Mouse (Mus musculus) myocyte (in vitro differentiated cells): Measurements from ENCODE around the gene Aff4. TPM values are rescaled to one million over a fixed set of nuclear protein-coding genes. Genes with fewer than 3 reads are reported as not detected.

Experiments used
- H3K27me3 ChIP-seq: one replicate; pipeline ENCODE4 v1.6.1; 2011; ENCODE audit not compliant: control insufficient read depth, insufficient read depth, insufficient read length
- H3K36me3 ChIP-seq: one replicate; pipeline ENCODE4 v1.6.1; 2011; ENCODE audit not compliant: control insufficient read depth, insufficient read depth
- H3K4me2 ChIP-seq: one replicate; pipeline ENCODE4 v1.6.1; 2011; ENCODE audit warnings: low read depth, control low read depth
- H3K4me3 ChIP-seq: one replicate; pipeline ENCODE4 v1.5.1; 2011; ENCODE audit warnings: mild to moderate bottlenecking, control low read depth, moderate library complexity
- H3K79me2 ChIP-seq: one replicate; pipeline ENCODE4 v1.6.1; 2011; ENCODE audit not compliant: control insufficient read depth, insufficient read depth
- H3ac ChIP-seq: one replicate; pipeline ENCODE4 v1.6.1; 2011; ENCODE audit not compliant: control insufficient read depth, insufficient read length
- CEBPB ChIP-seq: IDR thresholded peaks from 2 replicates; pipeline ENCODE4 v1.6.1; 2011; ENCODE audit warnings: mild to moderate bottlenecking, moderate library complexity; ENCODE audit not compliant: poor library complexity, insufficient read depth, severe bottlenecking
- E2F4 ChIP-seq: IDR thresholded peaks from one replicate; pipeline ENCODE4 v1.6.1; 2011; ENCODE audit warnings: mild to moderate bottlenecking, control low read depth, moderate library complexity; ENCODE audit not compliant: insufficient read depth
- MAX ChIP-seq: IDR thresholded peaks from one replicate; pipeline ENCODE4 v1.6.1; 2011; ENCODE audit warnings: low read depth, mild to moderate bottlenecking, control low read depth
- MYOD1 ChIP-seq, 3 experiments: IDR thresholded peaks; one replicate each; pipeline ENCODE4 v1.6.1; 2011; ENCODE audit warnings: control low read depth in 2 of 3, low read depth in 2 of 3, mild to moderate bottlenecking in 2 of 3, moderate library complexity in 1 of 3; ENCODE audit not compliant: insufficient read length in 2 of 3, control insufficient read depth in 1 of 3
- MYOG ChIP-seq, 3 experiments: IDR thresholded peaks; one replicate each; pipeline ENCODE4 v1.6.1; 2011; ENCODE audit warnings: control low read depth in 2 of 3, low read depth in 2 of 3, mild to moderate bottlenecking in 2 of 3; ENCODE audit not compliant: insufficient read length in 2 of 3, control insufficient read depth in 1 of 3, insufficient read depth in 1 of 3
- POLR2A ChIP-seq: IDR thresholded peaks from one replicate; pipeline ENCODE4 v1.6.1; 2011; ENCODE audit warnings: low read depth, mild to moderate bottlenecking, control low read depth, moderate library complexity; ENCODE audit not compliant: insufficient read length
- POLR2AphosphoS2 ChIP-seq: IDR thresholded peaks from one replicate; pipeline ENCODE4 v1.6.1; 2011; ENCODE audit warnings: low read depth, control low read depth; ENCODE audit not compliant: insufficient read length
- REST ChIP-seq: IDR thresholded peaks from one replicate; pipeline ENCODE4 v1.6.1; 2011; ENCODE audit warnings: mild to moderate bottlenecking, control low read depth, moderate library complexity; ENCODE audit not compliant: insufficient read depth, insufficient read length
- SRF ChIP-seq: IDR thresholded peaks from one replicate; pipeline ENCODE4 v1.6.1; 2011; ENCODE audit warnings: low read depth; ENCODE audit not compliant: control insufficient read depth, insufficient read length
- TCF12 ChIP-seq: IDR thresholded peaks from one replicate; pipeline ENCODE4 v1.6.1; 2011; ENCODE audit warnings: mild to moderate bottlenecking, control low read depth; ENCODE audit not compliant: poor library complexity, insufficient read depth, severe bottlenecking
- TCF3 ChIP-seq: IDR thresholded peaks from one replicate; pipeline ENCODE4 v1.6.1; 2011; ENCODE audit warnings: low read depth, control low read depth; ENCODE audit not compliant: insufficient read length
- USF1 ChIP-seq: IDR thresholded peaks from one replicate; pipeline ENCODE4 v1.6.1; 2011; ENCODE audit warnings: low read depth, mild to moderate bottlenecking, control low read depth, moderate library complexity
- polyA plus RNA-seq: library from polyadenylated mRNA; unstranded; fragments of >200 nt; fragmentation: generic; extraction: Trizol; gene quantifications from one replicate; pipeline ENCODE4 v1.2.1, GENCODE M21; 2012; ENCODE audit warnings: missing spikeins

Gene Aff4
- polyA plus RNA-seq, result 15.6 TPM

DNA sequence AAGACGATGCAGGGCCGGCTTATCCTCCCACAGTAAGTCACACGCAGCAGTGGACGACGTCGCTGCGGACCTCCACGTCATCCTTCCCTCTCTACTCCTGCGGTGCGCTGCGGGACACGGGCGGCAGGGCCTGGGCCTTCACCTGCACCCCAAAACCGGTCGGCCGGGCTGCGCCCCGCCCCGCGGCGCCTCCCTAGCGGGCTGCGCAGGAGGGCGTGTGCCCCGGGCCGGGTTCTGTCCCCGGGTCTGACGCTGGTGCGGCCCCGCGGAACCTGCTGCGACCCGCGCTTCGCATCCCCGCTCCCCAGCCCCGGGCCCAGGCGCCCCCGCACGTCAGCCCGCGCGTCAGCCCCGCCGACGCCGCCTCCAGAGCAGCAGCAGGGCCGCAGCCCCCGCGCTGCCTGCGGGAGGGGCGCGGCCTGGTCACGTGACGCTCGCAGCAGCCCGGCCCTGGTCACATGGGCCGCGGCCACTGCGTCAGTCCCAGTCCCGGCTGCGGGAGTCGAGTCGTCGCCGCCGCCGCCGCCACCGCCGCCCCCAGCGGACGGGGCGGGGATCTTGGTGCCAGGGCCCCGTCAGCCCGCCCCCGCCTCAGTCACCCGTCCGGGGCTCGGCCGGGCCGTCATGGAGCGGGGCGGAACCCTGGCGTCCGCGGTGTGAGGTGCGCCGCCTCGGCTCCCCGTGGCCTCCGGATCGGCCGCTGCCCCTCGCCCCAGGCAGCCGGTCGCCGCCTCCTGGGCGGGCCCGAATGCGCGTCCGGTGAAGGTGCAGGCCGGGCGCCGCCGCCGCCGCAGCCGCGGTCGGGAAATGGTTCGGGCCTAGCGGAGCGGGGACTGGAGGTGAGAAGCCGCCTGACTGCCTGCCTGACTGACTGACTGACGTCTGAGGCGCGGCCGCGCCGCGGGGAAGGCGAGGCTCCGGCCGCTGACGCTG, at the start of gene Aff4:
Gene Aff4 (plus strand): TSS at position 543 of the 933 bp plus-strand sequence.
- H3K36me3 ChIP-seq, result peaks cover 5% of the 10 kb centered on the region
- no peaks in the 10 kb centered on the region for H3K27me3 ChIP-seq
- peaks cover 44% of the 10 kb centered on the region for H3K79me2 ChIP-seq
- H3ac ChIP-seq, result peak within 1 kb of the TSS; percentile 79
- H3K4me3 ChIP-seq, result peak within 1 kb of the TSS; percentile 96
- peak within 1 kb of the TSS; percentile 74 for H3K4me2 ChIP-seq
- TF ChIP-seq POLR2A (peak; percentile 73), USF1 (peak; percentile 83), E2F4 (no peak), TCF3 (peak; percentile 0), POLR2AphosphoS2 (peak; percentile 60), REST (no peak), MAX (no peak), MYOG (IDR thresholded peaks at IDR 0.05; ENCODE audit: control insufficient read depth in 1 of 3, insufficient read depth in 1 of 3, insufficient read length in 2 of 3, low read depth in 2 of 3) (peak in 1 of 3 experiments; percentile 22), MYOD1 (IDR thresholded peaks at IDR 0.05; ENCODE audit: control insufficient read depth in 1 of 3, insufficient read length in 2 of 3, low read depth in 2 of 3) (peak in 1 of 3 experiments; percentile 34)

DNA sequence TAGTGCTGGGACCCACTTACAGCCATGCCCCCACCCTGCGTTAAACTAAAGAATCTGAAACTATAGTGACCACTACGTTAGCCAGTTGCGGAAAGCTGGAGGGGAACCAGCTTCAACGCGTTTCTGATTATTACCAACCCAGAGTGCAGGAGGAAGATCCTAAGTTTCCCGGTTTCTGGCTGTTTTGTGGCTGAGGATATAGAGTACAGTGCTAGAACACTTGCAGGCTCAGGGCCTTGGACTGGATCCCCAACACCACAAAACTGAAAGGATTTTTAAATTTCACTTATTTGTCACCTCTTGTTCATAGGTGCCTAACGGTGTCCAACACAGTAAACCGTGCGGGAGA, 49.5 kb upstream of the Aff4 start:
- peak overlapping the region; percentile 84 for H3K4me3 ChIP-seq
- no peak for TF ChIP-seq REST
- TF ChIP-seq E2F4, result no peak
- no peak for TF ChIP-seq TCF12
- no peak for TF ChIP-seq SRF
- no peak for TF ChIP-seq USF1
- TF ChIP-seq POLR2AphosphoS2, result no peak
- no peak for TF ChIP-seq POLR2A
- no peak for TF ChIP-seq MYOD1 (IDR thresholded peaks at IDR 0.05; ENCODE audit: control insufficient read depth in 1 of 3, insufficient read length in 2 of 3, low read depth in 2 of 3)
- TF ChIP-seq MAX, result no peak
- TF ChIP-seq CEBPB, result no peak
- no peak for TF ChIP-seq TCF3
- no peak for TF ChIP-seq MYOG (IDR thresholded peaks at IDR 0.05; ENCODE audit: control insufficient read depth in 1 of 3, insufficient read depth in 1 of 3, insufficient read length in 2 of 3, low read depth in 2 of 3)
- peaks cover 39% of the 10 kb centered on the region for H3K79me2 ChIP-seq
- peak overlapping the region; percentile 95 for H3K4me2 ChIP-seq
- no peaks in the 10 kb centered on the region for H3K36me3 ChIP-seq
- no peaks in the 10 kb centered on the region for H3K27me3 ChIP-seq
- H3ac ChIP-seq, result peak overlapping the region; percentile 91

DNA sequence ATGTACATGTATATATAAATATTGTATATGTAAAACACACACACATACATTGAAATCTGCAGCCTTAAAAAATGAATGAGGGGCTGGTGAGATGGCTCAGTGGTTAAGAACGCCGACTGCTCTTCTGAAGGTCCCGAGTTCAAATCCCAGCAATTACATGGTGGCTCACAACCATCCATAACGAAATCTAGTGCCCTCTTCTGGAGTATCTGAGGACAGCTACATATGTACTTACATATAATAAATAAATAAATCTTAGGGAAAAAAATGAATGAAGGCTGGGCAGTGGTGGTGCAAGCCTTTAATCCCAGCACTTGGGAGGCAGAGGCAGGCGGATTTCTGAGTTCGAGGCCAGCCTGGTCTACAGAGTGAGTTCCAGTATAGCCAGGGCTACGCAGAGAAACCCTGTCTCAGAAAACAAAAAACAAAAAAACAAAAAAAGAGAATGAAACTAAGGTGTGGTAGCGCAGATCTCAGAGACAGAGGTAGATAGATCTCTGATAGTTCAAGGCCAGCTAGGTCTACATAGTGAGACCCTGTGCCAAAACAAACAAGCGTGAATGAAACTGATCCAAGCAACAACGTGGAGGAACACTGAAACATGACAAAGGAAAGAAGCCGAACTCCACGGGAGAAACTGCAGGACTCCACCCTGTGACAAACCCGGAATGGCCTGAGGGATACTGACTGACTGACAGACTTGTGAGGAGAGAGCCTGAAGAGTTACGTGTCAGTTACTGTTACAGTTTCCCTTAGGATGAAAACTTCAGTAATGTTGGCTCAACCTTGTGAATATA, 46.4 kb upstream of the Aff4 start:
- H3K4me2 ChIP-seq, result no peak overlapping the region
- no peaks in the 10 kb centered on the region for H3K36me3 ChIP-seq
- TF ChIP-seq MYOD1 (IDR thresholded peaks at IDR 0.05; ENCODE audit: control insufficient read depth in 1 of 3, insufficient read length in 2 of 3, low read depth in 2 of 3) (no peak), SRF (no peak), MYOG (IDR thresholded peaks at IDR 0.05; ENCODE audit: control insufficient read depth in 1 of 3, insufficient read depth in 1 of 3, insufficient read length in 2 of 3, low read depth in 2 of 3) (no peak), TCF12 (no peak), CEBPB (no peak), TCF3 (no peak), USF1 (no peak), E2F4 (no peak), POLR2AphosphoS2 (no peak), POLR2A (no peak), MAX (no peak), REST (no peak)
- H3K27me3 ChIP-seq, result no peaks in the 10 kb centered on the region
- H3K79me2 ChIP-seq, result peaks cover 8% of the 10 kb centered on the region
- H3K4me3 ChIP-seq, result no peak overlapping the region
- no peak overlapping the region for H3ac ChIP-seq

DNA sequence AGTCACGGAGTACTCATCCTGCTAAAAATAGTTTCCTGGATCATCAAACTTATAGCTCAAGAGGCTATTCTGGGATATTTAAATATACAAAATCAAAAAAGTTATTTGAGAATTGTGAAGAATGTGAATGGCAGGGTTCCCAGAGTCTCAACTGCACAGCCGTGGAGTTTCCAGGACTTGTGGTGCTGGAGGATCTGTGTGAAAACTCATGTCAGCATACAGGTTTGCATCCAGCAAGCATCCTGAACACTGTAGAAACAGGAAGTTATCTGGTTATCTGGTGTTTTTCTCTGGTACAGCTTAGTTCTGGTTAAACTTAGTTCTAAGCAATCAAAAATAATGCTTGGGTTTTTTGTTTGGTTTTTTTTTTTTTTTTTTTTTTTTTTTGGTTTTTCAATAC, 43.7 kb upstream of the Aff4 start:
- no peaks in the 10 kb centered on the region for H3K36me3 ChIP-seq
- no peaks in the 10 kb centered on the region for H3K79me2 ChIP-seq
- no peak overlapping the region for H3ac ChIP-seq
- TF ChIP-seq POLR2A, result no peak
- TF ChIP-seq E2F4, result no peak
- TF ChIP-seq TCF12, result no peak
- TF ChIP-seq POLR2AphosphoS2, result no peak
- no peak for TF ChIP-seq TCF3
- TF ChIP-seq SRF, result no peak
- no peak for TF ChIP-seq MYOD1 (IDR thresholded peaks at IDR 0.05; ENCODE audit: control insufficient read depth in 1 of 3, insufficient read length in 2 of 3, low read depth in 2 of 3)
- no peak for TF ChIP-seq MAX
- no peak for TF ChIP-seq REST
- TF ChIP-seq MYOG (IDR thresholded peaks at IDR 0.05; ENCODE audit: control insufficient read depth in 1 of 3, insufficient read depth in 1 of 3, insufficient read length in 2 of 3, low read depth in 2 of 3), result no peak
- TF ChIP-seq CEBPB, result no peak
- TF ChIP-seq USF1, result no peak
- H3K4me3 ChIP-seq, result no peak overlapping the region
- no peaks in the 10 kb centered on the region for H3K27me3 ChIP-seq
- H3K4me2 ChIP-seq, result no peak overlapping the region
